Mouse (Mus musculus) lung, embryonic 14.5 days (tissue): ENCODE data around the gene Ric8b. TPM values are rescaled to one million over a fixed set of nuclear protein-coding genes. Genes with fewer than 3 reads are reported as not detected.

Experiments used
- ATAC-seq: fragments of 200-750 bp; cut with Nextera tagmentation; 2 replicates; pipeline ENCODE4 v1.8.0; 2017; ENCODE audit warnings: mild to moderate bottlenecking, moderate TSS enrichment, moderate library complexity; ENCODE audit not compliant: insufficient read depth
- DNase-seq: peaks from one replicate; pipeline ENCODE4 v3.0.0-alpha.2; 2015
- H3K27ac ChIP-seq: fragments of 300-500 bp; sonication (generic); 2 replicates; pipeline ENCODE4 v1.5.1; 2014; ENCODE audit warnings: low read depth, mild to moderate bottlenecking, moderate library complexity
- H3K27me3 ChIP-seq: fragments of 300-500 bp; sonication (generic); 2 replicates; pipeline ENCODE4 v1.6.1; 2014; ENCODE audit warnings: low read length, control low read depth; ENCODE audit not compliant: insufficient read depth
- H3K36me3 ChIP-seq: fragments of 300-500 bp; sonication (generic); 2 replicates; pipeline ENCODE4 v1.6.1; 2014; ENCODE audit warnings: control low read depth; ENCODE audit not compliant: insufficient read depth
- H3K4me1 ChIP-seq: fragments of 300-500 bp; sonication (generic); 2 replicates; pipeline ENCODE4 v1.6.1; 2014; ENCODE audit warnings: antibody characterized with exemption, control low read depth; ENCODE audit not compliant: insufficient read depth
- H3K4me2 ChIP-seq: fragments of 300-500 bp; sonication (generic); 2 replicates; pipeline ENCODE4 v1.6.1; 2014; ENCODE audit warnings: mild to moderate bottlenecking
- H3K4me3 ChIP-seq: fragments of 300-500 bp; sonication (generic); 2 replicates; pipeline ENCODE4 v1.5.1; 2014; ENCODE audit warnings: low read depth, low read length
- H3K9ac ChIP-seq: fragments of 300-500 bp; sonication (generic); 2 replicates; pipeline ENCODE4 v1.6.1; 2014
- H3K9me3 ChIP-seq: fragments of 300-500 bp; sonication (generic); 2 replicates; pipeline ENCODE4 v1.6.1; 2016; ENCODE audit warnings: low read depth, low read length, control low read depth
- CTCF ChIP-seq: IDR thresholded peaks from 2 replicates; pipeline ENCODE4 v1.5.1; 2016; ENCODE audit warnings: antibody characterized with exemption, low read depth
- WGBS: fragments of 180-500 bp; shearing (Covaris S2); extraction: QIAGEN DNeasy Blood & Tissue Kit; methylation state at CpG from one replicate; pipeline ENCODE4 v1.1.7; 2014; 5-methylcytosine and 5-hydroxymethylcytosine counted together
- polyA plus RNA-seq: library from polyadenylated mRNA; unstranded; fragments of >200 nt; fragmentation: Nextera tagmentation; extraction: Ambion mirVana; gene quantifications from 2 replicates; pipeline ENCODE4 v1.2.1, GENCODE M21; 2014

Gene Ric8b
- polyA plus RNA-seq, 1 experiment from 2014 or later = 18.6 TPM

- Histone ChIP-seq H3K27ac (no peak overlapping the region), H3K27me3 (no peaks in the 10 kb centered on the region), H3K4me1 (no peaks in the 10 kb centered on the region), H3K36me3 (peaks cover 13% of the 10 kb centered on the region), H3K9me3 (no peaks in the 10 kb centered on the region), H3K4me2 (no peak overlapping the region), H3K4me3 (no peak overlapping the region), H3K9ac (no peak overlapping the region)
- DNase-seq = no peak
- WGBS = 65% methylated on average over 11 of the region's 11 CpGs
- ATAC-seq = no peak
- TF ChIP-seq CTCF = no peak
These were observed 105.4 kb downstream of the Ric8b start for GRCm38 (mm10) chr10:85022647-85023312.

GRCm38 (mm10) chr10:85023313-85023666, 105.9 kb downstream of the Ric8b start:
- Histone ChIP-seq H3K27ac (no peak overlapping the region), H3K9me3 (no peaks in the 10 kb centered on the region), H3K4me1 (no peaks in the 10 kb centered on the region), H3K4me3 (no peak overlapping the region), H3K9ac (no peak overlapping the region), H3K4me2 (no peak overlapping the region), H3K36me3 (peaks cover 8% of the 10 kb centered on the region; the same call in 1 of the 2 replicates), H3K27me3 (no peaks in the 10 kb centered on the region)
- 62% methylated on average over 6 of the region's 6 CpGs for WGBS
- DNase-seq (no peak), ATAC-seq (no peak)
- TF ChIP-seq CTCF = no peak

- no peaks in the 10 kb centered on the region for H3K4me1 ChIP-seq
- no peak overlapping the region for H3K4me2 ChIP-seq
- TF ChIP-seq CTCF = no peak
- no peak overlapping the region for H3K4me3 ChIP-seq
- no peaks in the 10 kb centered on the region for H3K9me3 ChIP-seq
- WGBS = 87% methylated on average over 11 of the region's 11 CpGs
- no peak overlapping the region for H3K27ac ChIP-seq
- no peaks in the 10 kb centered on the region for H3K36me3 ChIP-seq
- DNase-seq (no peak), ATAC-seq (peak; percentile 90)
- no peak overlapping the region for H3K9ac ChIP-seq
- H3K27me3 ChIP-seq = no peaks in the 10 kb centered on the region
These were observed 108.5 kb downstream of the Ric8b start for GRCm38 (mm10) chr10:85025799-85026424.

- WGBS = 70% methylated on average over 10 of the region's 10 CpGs
- no peaks in the 10 kb centered on the region for H3K4me1 ChIP-seq
These were observed 110.3 kb downstream of the Ric8b start for GRCm38 (mm10) chr10:85027619-85028175.

GRCm38 (mm10) chr10:85035131-85035725, 117.8 kb downstream of the Ric8b start:
- DNase-seq (no peak), ATAC-seq (no peak)
- Histone ChIP-seq H3K4me1 (no peaks in the 10 kb centered on the region), H3K36me3 (no peaks in the 10 kb centered on the region), H3K4me2 (no peak overlapping the region), H3K9ac (no peak overlapping the region), H3K27me3 (no peaks in the 10 kb centered on the region), H3K9me3 (no peaks in the 10 kb centered on the region), H3K27ac (no peak overlapping the region), H3K4me3 (no peak overlapping the region)
- TF ChIP-seq CTCF = no peak
- WGBS = 21% methylated on average over 8 of the region's 8 CpGs

More at GRCm38 (mm10) chr10:85027619-85028175, 110.3 kb downstream of the Ric8b start:
- DNase-seq (no peak), ATAC-seq (no peak)
- TF ChIP-seq CTCF = no peak
- H3K27ac ChIP-seq = no peak overlapping the region
- H3K4me3 ChIP-seq = no peak overlapping the region
- H3K36me3 ChIP-seq = no peaks in the 10 kb centered on the region
- H3K27me3 ChIP-seq = no peaks in the 10 kb centered on the region
- H3K9me3 ChIP-seq = no peaks in the 10 kb centered on the region
- H3K9ac ChIP-seq = no peak overlapping the region
- no peak overlapping the region for H3K4me2 ChIP-seq

GRCm38 (mm10) chr10:85038147-85038546, 120.7 kb downstream of the Ric8b start:
- WGBS = 59% methylated on average over 10 of the region's 10 CpGs
- DNase-seq (no peak), ATAC-seq (no peak)
- H3K27ac ChIP-seq = no peak overlapping the region
- H3K4me3 ChIP-seq = no peak overlapping the region
- no peaks in the 10 kb centered on the region for H3K36me3 ChIP-seq
- no peaks in the 10 kb centered on the region for H3K9me3 ChIP-seq
- no peak for TF ChIP-seq CTCF
- H3K27me3 ChIP-seq = no peaks in the 10 kb centered on the region
- no peak overlapping the region for H3K9ac ChIP-seq
- no peaks in the 10 kb centered on the region for H3K4me1 ChIP-seq
- no peak overlapping the region for H3K4me2 ChIP-seq

- DNase-seq (no peak), ATAC-seq (no peak)
- TF ChIP-seq CTCF = peak; percentile 16; the same call in 1 of the 2 replicates
- H3K27ac ChIP-seq = no peak overlapping the region
- WGBS = 82% methylated on average over 5 of the region's 5 CpGs
- H3K4me1 ChIP-seq = no peaks in the 10 kb centered on the region
- no peaks in the 10 kb centered on the region for H3K27me3 ChIP-seq
- no peaks in the 10 kb centered on the region for H3K36me3 ChIP-seq
- H3K9me3 ChIP-seq = no peaks in the 10 kb centered on the region
- no peak overlapping the region for H3K4me3 ChIP-seq
- no peak overlapping the region for H3K4me2 ChIP-seq
- H3K9ac ChIP-seq = no peak overlapping the region
These were observed 121.4 kb downstream of the Ric8b start for GRCm38 (mm10) chr10:85038852-85039251.
